In genomic region chr14:76508701-76509100, GRCm38 (mm10) we compare ENCODE assay signal across 13 mouse cellular contexts. TPM values are rescaled to one million over a fixed set of nuclear protein-coding genes. Genes with fewer than 3 reads are reported as not detected.
DNase-seq lines count a peak whose midpoint lies in the region; ATAC-seq and TF ChIP-seq lines count a peak whose summit lies in the region.
"Had no signal": no experiment of that assay in that cellular context is flagged by ENCODE, and none has a peak within 500 bp of the region (broad histone marks: within the 10 kb centered on the region; RNA-seq: fewer than 3 reads in every experiment).

No protein-coding gene starts in this region.

- H3K27ac ChIP-seq in gastrocnemius, adult 2 months, result 0 out of 2 replicates have a peak overlapping the region, but pooled peaks have one; percentile 2
- peak overlapping the region; percentile 2; the same call in 1 of the 2 replicates for H3K27ac ChIP-seq in lung, embryonic 14.5 days (ENCODE audit: low read depth)
- no peak overlapping the region for H3K27ac ChIP-seq in forebrain, embryonic 12.5 days

- intact Hi-C loops in gastrocnemius, adult 2 months (cut with DNase I), result loop anchor here (5.0 kb wide), 2 partner anchors 104 to 239 kb away; no protein-coding TSS in a partner anchor
- intact Hi-C loops in gastrocnemius, postnatal 14 days (cut with DNase I; ENCODE audit: low total_unique reads), result no loop called here

- H3K4me1 ChIP-seq in lung, embryonic 14.5 days (ENCODE audit: insufficient read depth), result peaks cover 11% of the 10 kb centered on the region
- H3K4me1 ChIP-seq in forebrain, embryonic 12.5 days, result peaks cover 29% of the 10 kb centered on the region

- H3K27me3 ChIP-seq in lung, embryonic 14.5 days (ENCODE audit: insufficient read depth, low read length), result no peaks in the 10 kb centered on the region
- H3K27me3 ChIP-seq in forebrain, embryonic 12.5 days, result no peaks in the 10 kb centered on the region

- no peaks in the 10 kb centered on the region for H3K9me3 ChIP-seq in lung, embryonic 14.5 days (ENCODE audit: low read depth, low read length)
- H3K9me3 ChIP-seq in forebrain, embryonic 12.5 days, result no peaks in the 10 kb centered on the region
- H3K9me3 ChIP-seq: midbrain, embryonic 12.5 days had no signal

- H3K4me2 ChIP-seq in lung, embryonic 14.5 days, result no peak overlapping the region
- no peak overlapping the region for H3K4me2 ChIP-seq in forebrain, embryonic 12.5 days

- no peak for DNase-seq in gastrocnemius, adult 2 months
- no peak for DNase-seq in gastrocnemius, postnatal 14 days
- no peak for DNase-seq in lung, embryonic 14.5 days
- DNase-seq in lung, postnatal 4 days, result no peak
- peak; percentile 63 for DNase-seq in adrenal gland, postnatal 10 days
- peak; percentile 46 for DNase-seq in kidney, postnatal 14 days
- DNase-seq in gastrocnemius, postnatal 10 days, result no peak
- DNase-seq: heart, postnatal 36 days; right cerebral cortex, postnatal 25 days had no signal

- H3K36me3 ChIP-seq in lung, embryonic 14.5 days (ENCODE audit: insufficient read depth), result peaks cover 30% of the 10 kb centered on the region
- peaks cover 34% of the 10 kb centered on the region for H3K36me3 ChIP-seq in forebrain, embryonic 12.5 days (replicated peaks)

- H3K9ac ChIP-seq in lung, embryonic 14.5 days, result no peak overlapping the region
- no peak overlapping the region for H3K9ac ChIP-seq in forebrain, embryonic 12.5 days
- H3K9ac ChIP-seq: midbrain, embryonic 12.5 days had no signal

- no peak for ATAC-seq in lung, embryonic 14.5 days (ENCODE audit: insufficient read depth)
- ATAC-seq in forebrain, embryonic 12.5 days (ENCODE audit: low FRiP score), result no peak
- ATAC-seq: inflammation-experienced regulatory T-cells, adult 6 months had no signal

- no peak for TF ChIP-seq CTCF in gastrocnemius, adult 2 months (IDR thresholded peaks at IDR 0.05)
- no peak for TF ChIP-seq CTCF in lung, embryonic 14.5 days (IDR thresholded peaks at IDR 0.05; ENCODE audit: low read depth)

- 66% methylated on average over 10 of the region's 10 CpGs for WGBS in lung, embryonic 14.5 days
- 86% methylated on average over 10 of the region's 10 CpGs for WGBS in forebrain, embryonic 12.5 days

- H3K4me3 ChIP-seq in gastrocnemius, adult 2 months, result no peak overlapping the region
- H3K4me3 ChIP-seq in lung, embryonic 14.5 days (ENCODE audit: low read depth, low read length), result no peak overlapping the region
- no peak overlapping the region for H3K4me3 ChIP-seq in forebrain, embryonic 12.5 days (replicated peaks)
- H3K4me3 ChIP-seq: midbrain, embryonic 12.5 days had no signal

RNA-seq across cellular contexts. Expression of gene Serp2, which starts 48.0 kb away (rescaled TPM):
- under 1 TPM in 1 of 2 experiments, not detected in 1; 0.64 TPM for total RNA-seq in gastrocnemius, adult 2 months (2021)
- under 1 TPM; 0.62 to 0.97 TPM for total RNA-seq in gastrocnemius, postnatal 14 days (2021)
- polyA plus RNA-seq in lung, embryonic 14.5 days (2014; fragmentation: Nextera tagmentation; extraction: Ambion mirVana), result 5.8 and 7.7 TPM in 2 replicates
- 1 to 10 TPM; 7.2 to 9.6 TPM for total RNA-seq in adrenal gland, postnatal 10 days (2021)
- 43.4 and 45.3 TPM in 2 replicates for polyA plus RNA-seq in forebrain, embryonic 12.5 days (2016; fragmentation: Nextera tagmentation; extraction: Ambion mirVana)
- total RNA-seq in gastrocnemius, postnatal 10 days (2021), result 1 to 10 TPM; 1.8 to 2.4 TPM
- total RNA-seq: granulocyte monocyte progenitor cell, adult 5-6 weeks had no signal

Comparison
In these comparisons a context has a peak if more than half of its experiments do, and no peak if none do; other contexts are left out.
1. DNase-seq: peak in adrenal gland, postnatal 10 days (single experiment) and kidney, postnatal 14 days (single experiment); none in gastrocnemius, adult 2 months (single experiment), gastrocnemius, postnatal 14 days (single experiment), lung, embryonic 14.5 days (single experiment), lung, postnatal 4 days (0 of 2) and gastrocnemius, postnatal 10 days (single experiment).